Mouse (Mus musculus) forelimb bud, embryonic 11.5 days (tissue): ENCODE measurements at regions not wholly inside any gene's neighbourhood (a gene's known extent, or its start where the extent isn't known, plus 50 kb on each side); places are given as distances from the start of the nearest gene placed in this dataset.
A peak's percentile ranks its signal among the peaks of the same experiment; 100 is the strongest.

ENCODE experiments used
- DNase-seq: peaks from one replicate; pipeline ENCODE4 v3.0.0-alpha.2; 2012; ENCODE audit warnings: low read depth, low spot score

DNA sequence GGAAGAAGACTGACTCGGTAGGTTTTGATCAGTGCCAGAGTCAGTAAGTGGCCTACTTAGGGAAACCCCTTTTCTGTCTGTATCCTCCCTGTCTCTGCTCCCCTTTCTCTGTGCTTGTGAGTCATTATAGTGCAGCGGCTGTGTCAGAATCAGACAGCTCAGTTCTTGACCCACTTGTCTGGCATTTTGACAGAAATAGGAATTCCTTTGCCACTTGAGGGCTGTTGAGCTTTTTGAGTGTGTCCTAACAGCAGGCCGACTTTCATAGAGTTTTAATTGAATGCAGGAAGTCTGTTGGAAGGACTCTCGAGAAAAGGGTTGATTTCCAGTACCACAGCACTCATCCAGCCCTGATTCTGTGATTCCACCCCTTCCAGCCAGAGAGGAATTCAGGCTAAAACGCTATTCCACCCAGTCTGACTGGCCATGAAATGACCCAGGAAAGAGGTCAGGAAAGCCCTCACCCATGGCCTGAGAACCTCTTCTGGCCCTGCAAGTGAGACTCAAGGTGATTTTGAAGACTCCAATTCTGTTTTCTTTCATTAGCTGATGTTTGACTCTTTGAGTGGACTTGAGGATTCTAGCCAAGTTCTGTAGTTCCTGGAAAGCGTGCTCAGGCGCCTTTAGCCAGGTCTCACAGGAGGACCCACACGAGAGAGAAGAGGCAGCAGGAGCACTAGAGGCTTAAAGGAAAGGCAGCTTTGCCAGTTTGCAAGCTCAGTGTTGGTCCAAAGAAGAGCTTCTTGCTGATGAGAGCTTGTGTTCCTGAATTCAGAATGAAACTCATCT is 95.6 kb upstream of the Opcml start:
- DNase-seq, result no peak

DNA sequence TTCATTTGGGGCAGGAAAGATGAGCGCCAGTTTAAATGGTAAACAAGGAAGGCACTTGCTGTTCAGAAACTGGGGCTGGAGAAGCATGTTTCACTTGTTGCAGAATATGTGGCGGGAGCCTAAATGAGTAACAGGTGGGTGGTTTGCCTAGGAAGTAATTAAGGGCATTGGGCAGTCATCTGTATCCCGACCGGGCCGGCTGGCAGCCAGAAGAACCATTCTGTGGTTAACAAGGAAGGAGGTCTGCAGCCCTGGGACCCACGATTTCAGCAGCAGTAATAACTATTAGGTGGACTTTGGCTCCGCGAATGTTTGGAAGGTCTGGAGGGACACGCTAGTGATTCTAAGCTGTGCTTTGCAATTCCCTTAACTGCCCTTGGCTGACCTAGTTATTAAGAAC is 89.0 kb upstream of the Opcml start:
- DNase-seq, result peak; percentile 62

DNA sequence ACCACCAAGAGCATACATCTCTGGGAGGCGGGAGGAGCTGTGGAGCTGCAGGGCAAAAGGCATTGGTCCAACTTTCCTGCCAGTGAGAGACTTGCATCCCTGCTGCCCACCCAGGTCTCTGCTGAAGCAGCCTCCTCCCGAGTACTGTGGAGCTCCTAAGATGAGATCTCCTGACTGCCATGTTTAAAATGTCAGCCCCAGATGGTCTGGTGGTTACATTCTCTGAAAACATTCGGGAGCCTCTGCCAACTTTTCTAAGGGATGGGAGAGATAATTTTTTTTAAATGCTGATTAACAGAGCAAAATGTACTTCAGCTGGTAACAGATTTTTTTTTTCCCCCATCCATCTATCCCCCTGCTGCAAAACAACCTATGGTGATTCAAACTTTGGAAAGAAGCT is 88.4 kb upstream of the Opcml start:
- DNase-seq, result no peak

DNA sequence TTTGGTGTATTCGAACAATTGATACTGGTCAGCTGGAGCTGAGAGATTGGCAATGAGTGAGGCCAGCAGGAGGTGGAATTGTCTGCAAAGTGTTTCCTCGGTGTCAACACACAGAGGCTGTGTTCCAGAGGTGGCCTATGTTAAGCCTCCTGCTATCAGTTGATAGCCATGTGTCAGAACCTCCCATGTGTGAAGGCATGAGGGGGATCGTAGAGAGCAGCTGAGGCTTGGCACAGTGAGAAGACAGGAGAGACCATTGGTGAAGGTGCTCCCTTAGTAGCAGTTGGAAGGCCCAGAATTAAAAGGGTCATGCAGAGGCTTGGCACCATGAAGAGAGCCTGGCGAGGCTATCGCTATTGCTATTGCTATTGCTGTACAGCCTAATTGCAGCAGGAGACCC is 86.6 kb upstream of the Opcml start:
- DNase-seq, result no peak

DNA sequence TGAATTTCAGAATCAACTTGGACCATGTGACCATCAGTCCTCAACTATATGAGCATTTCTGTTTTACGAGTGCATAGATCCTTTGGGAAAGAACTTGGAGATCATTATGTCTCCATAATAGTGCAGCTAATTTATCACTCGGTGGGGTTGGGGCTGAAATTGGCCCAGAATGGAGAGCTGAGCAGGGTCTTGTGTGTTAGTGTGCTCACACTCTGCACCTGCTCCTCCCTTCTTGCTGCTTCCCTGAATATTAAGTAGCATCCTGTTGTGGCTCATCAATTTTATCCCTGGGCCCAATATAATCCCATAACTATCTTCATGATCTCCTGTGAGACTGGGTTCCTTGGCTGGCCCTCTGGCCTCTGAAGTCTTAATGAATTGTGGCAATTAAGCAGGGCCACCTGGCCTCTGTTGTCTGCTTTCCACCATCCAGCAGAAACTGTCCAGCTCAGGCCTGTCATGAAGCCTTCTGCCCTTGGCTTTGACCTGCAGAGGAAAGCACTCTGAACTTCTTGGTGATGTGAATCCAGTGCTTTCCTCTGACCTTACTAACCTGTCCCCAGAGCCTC is 66.7 kb upstream of the Opcml start:
- no peak for DNase-seq

DNA sequence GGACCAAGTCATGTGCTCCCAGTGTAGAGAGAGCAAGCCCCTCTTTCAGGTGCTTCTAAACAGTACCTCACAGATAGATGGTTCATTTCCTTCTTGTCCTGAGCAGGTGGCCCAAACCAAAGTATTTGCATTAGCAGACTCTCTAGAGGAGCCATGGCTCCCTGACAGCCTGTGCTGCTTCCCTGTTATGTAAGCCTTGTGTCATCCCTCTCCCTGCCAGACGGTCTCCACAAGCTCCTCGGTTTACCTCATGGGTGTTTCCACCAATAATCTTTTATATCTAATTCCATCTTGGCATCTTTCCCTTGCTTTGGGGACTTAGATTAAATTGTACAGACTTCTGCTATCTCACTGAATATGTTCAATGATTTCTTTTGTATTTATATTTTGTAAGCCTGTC is 66.0 kb upstream of the Opcml start:
- DNase-seq, result no peak

DNA sequence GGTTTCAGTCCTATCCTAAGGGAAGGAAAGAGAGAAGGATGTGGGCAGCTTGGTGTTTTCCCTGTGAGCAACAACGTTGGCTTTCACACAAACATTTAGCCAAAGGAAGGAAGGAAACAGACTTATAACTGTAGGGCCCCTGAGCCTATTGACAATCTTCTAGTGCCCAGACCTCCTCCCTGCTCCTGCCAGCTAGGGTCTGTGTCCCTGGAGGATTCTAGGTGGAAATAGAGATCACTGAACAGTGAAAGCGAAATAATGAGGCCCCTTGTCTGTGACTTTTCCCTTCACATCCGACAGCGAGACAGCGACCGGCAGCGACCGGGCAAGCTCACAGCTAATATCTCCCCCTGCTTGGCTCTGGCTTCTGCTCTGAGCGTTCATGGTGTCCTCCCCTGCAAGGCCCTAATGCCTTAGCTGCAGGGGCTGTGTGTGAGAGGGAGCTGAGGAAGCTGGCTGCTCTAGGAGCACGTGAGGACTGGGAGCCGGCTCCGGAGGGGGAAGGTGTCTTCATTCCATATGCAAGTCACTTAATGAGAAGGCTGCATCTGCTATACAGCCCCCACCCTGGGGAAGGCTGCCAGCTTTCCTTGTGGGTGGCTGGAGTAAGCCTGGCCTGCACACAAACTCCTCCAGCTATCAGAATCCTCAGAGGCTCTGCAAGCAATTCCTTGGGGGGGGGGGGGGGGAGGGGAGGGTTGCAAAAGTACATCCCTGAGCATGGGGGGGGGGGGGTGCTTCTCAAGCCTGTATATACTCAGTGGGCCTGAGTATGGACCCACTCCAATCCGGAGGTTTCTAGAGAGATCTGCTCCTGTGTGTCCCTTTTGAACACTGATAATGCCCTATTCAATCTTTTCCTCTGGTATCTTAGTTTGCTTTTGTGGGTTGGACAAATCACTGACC is 61.7 kb upstream of the Opcml start:
- DNase-seq, result no peak

DNA sequence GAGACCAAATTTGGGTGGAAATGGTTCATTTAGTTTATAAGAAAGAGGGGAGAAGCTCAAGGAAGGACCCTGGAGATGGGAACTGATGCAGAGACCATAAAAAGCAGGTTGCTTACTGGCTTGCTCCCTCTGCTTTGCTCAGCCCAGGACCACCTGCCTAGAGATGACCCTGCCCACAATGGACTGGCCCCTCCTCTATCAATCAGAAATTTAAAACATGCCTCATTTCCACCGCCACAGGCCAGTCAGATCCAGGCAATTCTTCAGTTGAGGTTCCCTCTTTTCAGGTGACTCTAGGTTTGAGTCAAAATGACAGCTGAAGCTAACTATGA is 61.1 kb upstream of the Opcml start:
- DNase-seq, result no peak

DNA sequence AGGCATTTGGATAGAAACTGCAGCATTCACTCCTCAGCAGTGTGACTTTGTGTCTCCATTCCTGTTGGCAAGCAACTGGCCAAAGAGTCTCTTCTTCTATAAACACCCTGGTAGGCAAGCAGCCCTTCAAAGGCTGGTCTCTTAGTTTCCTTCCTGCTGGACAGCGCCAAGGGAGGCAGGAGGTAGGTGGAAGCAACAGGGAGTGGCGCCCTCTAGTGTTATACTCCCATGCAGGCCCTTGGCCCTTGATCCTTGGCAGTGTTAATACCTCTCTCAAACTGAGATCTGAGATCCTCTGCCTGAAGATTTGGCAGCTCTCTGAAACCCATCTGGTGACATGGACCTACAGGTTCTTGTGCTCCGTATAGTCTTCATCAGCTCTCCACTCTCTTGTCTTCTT is 51.3 kb upstream of the Opcml start:
- peak; percentile 54 for DNase-seq
